Mouse (Mus musculus): ENCODE measurements around the gene Fign.

GRCm38 (mm10) chr2:63981449-63981848, 116.4 kb downstream of the Fign start:
- TF ChIP-seq TCF12 (IDR thresholded peaks at IDR 0.05; ENCODE audit: low read depth, low read length) (no peak), HCFC1 (IDR thresholded peaks at IDR 0.05; ENCODE audit: low read depth, low read length) (no peak), POLR2A (IDR thresholded peaks at IDR 0.05; ENCODE audit: low read depth, low read length) (no peak), EP300 (IDR thresholded peaks at IDR 0.05; ENCODE audit: low read length) (no peak), CTCF (conservative IDR thresholded peaks at IDR 0.05 in 1 of 2, IDR thresholded peaks at IDR 0.05 in 1 of 2; ENCODE audit: low read depth in 2 of 2, low read length in 2 of 2) (no peak), MXI1 (IDR thresholded peaks at IDR 0.05; ENCODE audit: low read depth, low read length) (no peak)

Data from CH12.LX (cell line).